Mouse (Mus musculus) intestine, embryonic 14.5 days (tissue): Measurements from ENCODE around the gene Nbea. TPM values are rescaled to one million over a fixed set of nuclear protein-coding genes. Genes with fewer than 3 reads are reported as not detected.

Experiments
- ATAC-seq: fragments of 200-750 bp; cut with Nextera tagmentation; replicated peaks from 2 replicates; pipeline ENCODE4 v1.8.0; 2017; ENCODE audit warnings: low read depth, moderate number of reproducible peaks, moderate TSS enrichment, moderate library complexity; ENCODE audit not compliant: low FRiP score, low TSS enrichment
- DNase-seq: peaks from one replicate; pipeline ENCODE4 v3.0.0-alpha.2; 2018; ENCODE audit warnings: low spot score
- H3K27ac ChIP-seq: fragments of 300-500 bp; sonication (generic); 2 replicates; pipeline ENCODE4 v1.5.1; 2014; ENCODE audit warnings: low read depth, mild to moderate bottlenecking, control low read depth
- H3K27me3 ChIP-seq: fragments of 300-500 bp; sonication (generic); replicated peaks from 2 replicates; pipeline ENCODE4 v1.6.1; 2014; ENCODE audit warnings: low read length, control low read depth; ENCODE audit not compliant: control insufficient read depth, insufficient read depth
- H3K36me3 ChIP-seq: fragments of 300-500 bp; sonication (generic); 2 replicates; pipeline ENCODE4 v1.6.1; 2014; ENCODE audit warnings: low read length, control low read depth; ENCODE audit not compliant: control insufficient read depth, insufficient read depth
- H3K4me1 ChIP-seq: fragments of 300-500 bp; sonication (generic); replicated peaks from 2 replicates; pipeline ENCODE4 v1.6.1; 2014; ENCODE audit warnings: low read length, control low read depth, mixed read lengths; ENCODE audit not compliant: control insufficient read depth, insufficient read depth
- H3K4me2 ChIP-seq: fragments of 300-500 bp; sonication (generic); 2 replicates; pipeline ENCODE4 v1.6.1; 2014; ENCODE audit warnings: low read length
- H3K4me3 ChIP-seq: fragments of 300-500 bp; sonication (generic); 2 replicates; pipeline ENCODE4 v1.5.1; 2014; ENCODE audit warnings: low read depth, low read length, control low read depth, mixed read lengths
- H3K9ac ChIP-seq: fragments of 300-500 bp; sonication (generic); 2 replicates; pipeline ENCODE4 v1.6.1; 2014; ENCODE audit warnings: mild to moderate bottlenecking, low read length
- H3K9me3 ChIP-seq: fragments of 300-500 bp; sonication (generic); 2 replicates; pipeline ENCODE4 v1.6.1; 2016; ENCODE audit warnings: low read length, control low read depth; ENCODE audit not compliant: control insufficient read depth
- WGBS: fragments of 180-500 bp; shearing (Covaris S2); extraction: QIAGEN DNeasy Blood & Tissue Kit; methylation state at CpG from one replicate; pipeline ENCODE4 v1.1.7; 2014; 5-methylcytosine and 5-hydroxymethylcytosine counted together
- polyA plus RNA-seq: library from polyadenylated mRNA; unstranded; fragments of >200 nt; fragmentation: Nextera tagmentation; extraction: Ambion mirVana; gene quantifications from 2 replicates; pipeline ENCODE4 v1.2.1, GENCODE M21; 2014

The Nbea gene
- polyA plus RNA-seq, 1 experiment from 2014 or later, result 18.7 TPM

DNA sequence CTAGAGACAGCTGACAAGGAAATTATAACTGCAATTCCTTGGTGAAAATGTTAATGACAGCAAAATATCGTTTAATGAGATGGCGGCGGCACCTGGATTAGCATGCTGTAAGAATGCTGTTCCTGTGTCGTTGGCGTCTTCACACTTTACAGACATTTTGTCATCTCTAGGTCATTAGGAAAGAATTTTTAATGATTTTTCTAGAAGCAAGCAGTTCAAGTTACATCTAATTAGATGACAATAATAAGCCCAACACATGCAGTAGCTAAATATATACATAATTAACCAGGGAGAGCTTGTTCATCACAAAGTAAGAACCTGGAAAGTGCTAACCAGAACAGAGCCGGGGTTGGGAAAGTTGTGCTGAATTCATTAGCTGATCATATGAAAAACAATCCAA lies 469.2 kb downstream of the Nbea start:
- Histone ChIP-seq H3K4me2 (no peak overlapping the region), H3K9ac (no peak overlapping the region), H3K36me3 (peaks cover 14% of the 10 kb centered on the region), H3K9me3 (no peaks in the 10 kb centered on the region), H3K27ac (no peak overlapping the region), H3K4me3 (no peak overlapping the region), H3K27me3 (no peaks in the 10 kb centered on the region), H3K4me1 (no peaks in the 10 kb centered on the region)
- no peak for ATAC-seq
- DNase-seq, result no peak
- WGBS, result 92% methylated on average over 6 of the region's 6 CpGs

DNA sequence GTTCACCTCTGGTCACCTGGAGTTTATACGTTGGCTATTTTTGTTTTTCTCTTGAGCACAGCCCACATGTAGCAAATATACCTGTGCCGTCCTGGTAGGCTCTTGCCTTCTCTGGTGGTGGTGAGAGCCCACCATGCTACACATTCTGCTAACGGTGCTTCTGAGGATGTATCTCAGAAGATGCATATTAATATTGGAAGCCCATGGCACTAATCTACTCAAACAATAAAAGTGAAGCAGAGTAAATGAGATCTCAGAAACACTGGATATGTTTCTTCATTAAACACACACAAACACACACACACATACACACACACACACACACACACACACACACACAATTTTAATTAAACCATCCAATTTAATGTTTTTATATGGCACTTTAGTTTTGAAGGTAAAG lies 469.6 kb downstream of the Nbea start:
- no peak for DNase-seq
- Histone ChIP-seq H3K9me3 (no peaks in the 10 kb centered on the region), H3K27me3 (no peaks in the 10 kb centered on the region), H3K4me1 (no peaks in the 10 kb centered on the region), H3K4me3 (no peak overlapping the region), H3K36me3 (peaks cover 14% of the 10 kb centered on the region), H3K27ac (no peak overlapping the region), H3K4me2 (no peak overlapping the region), H3K9ac (no peak overlapping the region)
- 85% methylated on average over 3 of the region's 3 CpGs for WGBS
- no peak for ATAC-seq

DNA sequence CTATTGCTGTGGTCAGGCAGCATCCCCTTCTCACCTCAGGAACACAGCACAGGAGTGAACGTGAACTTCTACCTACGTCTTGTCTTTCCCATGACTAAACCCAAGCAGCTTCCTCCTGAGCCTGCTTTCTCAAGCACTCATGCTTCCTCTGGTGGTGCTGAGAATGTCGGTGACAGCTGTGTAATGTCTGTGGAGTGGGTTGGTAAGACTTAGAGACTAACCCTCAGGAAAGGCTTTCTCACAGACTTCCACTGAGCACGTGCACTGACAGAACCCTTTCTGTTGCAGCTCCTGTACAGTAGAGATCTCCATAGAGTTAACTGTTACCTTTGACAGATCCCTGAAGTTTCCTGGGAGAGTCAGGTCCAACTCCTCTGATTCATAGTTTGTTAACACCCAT lies 473.2 kb downstream of the Nbea start:
- Histone ChIP-seq H3K9ac (no peak overlapping the region), H3K4me1 (no peaks in the 10 kb centered on the region), H3K9me3 (no peaks in the 10 kb centered on the region), H3K4me2 (no peak overlapping the region), H3K36me3 (peaks cover 11% of the 10 kb centered on the region), H3K4me3 (no peak overlapping the region), H3K27ac (no peak overlapping the region), H3K27me3 (no peaks in the 10 kb centered on the region)
- ATAC-seq (no peak), DNase-seq (no peak)
- 88% methylated on average over 4 of the region's 4 CpGs for WGBS

DNA sequence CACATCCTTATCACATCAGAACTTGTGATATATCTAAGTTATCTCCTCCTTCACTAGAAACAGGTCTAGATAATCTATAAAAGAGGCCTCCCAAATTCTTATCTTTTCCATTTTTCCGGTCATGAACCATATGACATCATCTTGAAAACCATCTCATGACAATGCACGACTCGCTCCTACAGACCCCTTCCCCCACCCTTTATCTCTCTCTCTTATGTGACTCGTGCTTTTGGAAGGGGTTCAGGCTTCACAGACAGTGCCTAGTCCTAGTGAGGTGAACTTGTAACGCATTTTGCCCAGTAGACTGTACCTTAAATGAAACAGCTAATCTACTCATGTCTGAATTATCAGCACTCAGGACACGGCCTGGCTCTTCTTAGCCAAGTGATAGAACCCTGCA lies 481.9 kb downstream of the Nbea start:
- WGBS, result 82% methylated on average over 6 of the region's 6 CpGs
- H3K9me3 ChIP-seq, result no peaks in the 10 kb centered on the region
- ATAC-seq (no peak), DNase-seq (no peak)
- H3K4me2 ChIP-seq, result no peak overlapping the region
- H3K4me3 ChIP-seq, result no peak overlapping the region
- H3K4me1 ChIP-seq, result no peaks in the 10 kb centered on the region
- no peaks in the 10 kb centered on the region for H3K27me3 ChIP-seq
- H3K36me3 ChIP-seq, result no peaks in the 10 kb centered on the region
- H3K9ac ChIP-seq, result no peak overlapping the region
- H3K27ac ChIP-seq, result no peak overlapping the region

DNA sequence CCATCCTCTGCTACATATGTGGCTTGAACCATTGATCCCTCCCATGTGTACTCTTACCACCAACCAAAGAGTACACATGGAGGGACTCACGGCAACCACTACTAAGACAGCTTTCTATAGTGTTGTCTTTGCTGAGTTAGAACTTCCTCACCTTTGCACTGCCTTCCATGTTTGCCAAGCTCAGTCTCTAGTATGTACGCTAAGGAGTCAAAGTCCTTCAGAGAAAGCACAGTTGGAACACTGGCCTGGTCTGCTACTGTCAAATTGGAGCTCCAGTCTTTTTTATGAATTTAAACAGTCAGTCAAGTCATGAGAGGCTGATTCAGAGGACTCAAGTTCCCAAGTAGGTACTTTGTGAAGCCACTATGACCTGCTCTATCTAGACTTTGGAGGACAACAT lies 486.3 kb downstream of the Nbea start:
- Histone ChIP-seq H3K4me2 (no peak overlapping the region), H3K27ac (no peak overlapping the region), H3K9ac (no peak overlapping the region), H3K36me3 (no peaks in the 10 kb centered on the region), H3K27me3 (no peaks in the 10 kb centered on the region), H3K4me1 (no peaks in the 10 kb centered on the region), H3K4me3 (no peak overlapping the region), H3K9me3 (no peaks in the 10 kb centered on the region)
- WGBS, result 91% methylated on average over 2 of the region's 2 CpGs
- DNase-seq (no peak), ATAC-seq (no peak)

DNA sequence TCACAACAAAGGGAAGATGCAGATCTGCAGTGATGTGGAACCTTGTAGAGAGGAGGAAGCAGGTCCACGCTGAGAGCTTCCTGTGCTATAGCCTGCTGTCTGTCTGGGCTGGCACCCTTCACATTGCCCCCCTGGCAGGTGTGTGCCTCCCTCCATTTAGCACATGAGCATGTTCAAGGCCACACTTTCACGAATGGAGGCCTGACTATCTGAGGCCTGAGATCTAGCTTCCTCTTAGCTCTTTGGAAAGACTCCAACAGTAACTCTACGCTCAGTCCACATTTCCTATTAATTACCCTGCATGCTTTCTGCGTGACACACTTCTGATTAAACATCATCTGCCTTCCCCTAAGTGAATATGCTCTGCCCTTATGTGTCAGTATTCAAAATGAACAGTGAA lies 490.4 kb downstream of the Nbea start:
- Histone ChIP-seq H3K27me3 (no peaks in the 10 kb centered on the region), H3K4me3 (no peak overlapping the region), H3K27ac (no peak overlapping the region), H3K9ac (no peak overlapping the region), H3K4me1 (peaks cover 1% of the 10 kb centered on the region; the same call in 1 of the 2 replicates), H3K9me3 (no peaks in the 10 kb centered on the region), H3K4me2 (no peak overlapping the region), H3K36me3 (no peaks in the 10 kb centered on the region)
- DNase-seq (no peak), ATAC-seq (no peak)
- 62% methylated on average over 4 of the region's 4 CpGs for WGBS

DNA sequence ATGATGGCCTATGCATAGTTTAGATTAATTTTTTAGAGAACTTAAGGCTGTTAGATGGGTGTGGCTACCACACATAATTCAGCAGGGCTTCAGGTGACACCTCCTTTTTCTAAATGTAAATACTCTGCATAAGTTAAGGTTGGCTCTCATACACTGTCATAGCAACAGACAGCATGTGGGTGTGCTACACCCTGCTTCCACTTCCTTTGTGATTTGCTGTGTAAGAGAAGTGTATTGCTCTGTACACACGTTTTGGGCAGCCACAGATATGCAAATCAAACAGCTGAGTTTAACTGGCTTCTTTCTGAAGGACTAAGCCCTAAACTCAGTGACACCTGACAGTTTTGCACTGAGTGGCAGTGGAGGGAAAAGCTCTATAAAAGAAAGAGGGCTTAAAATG lies 495.4 kb downstream of the Nbea start:
- ATAC-seq, result no peak
- no peak for DNase-seq
- Histone ChIP-seq H3K9ac (no peak overlapping the region), H3K9me3 (no peaks in the 10 kb centered on the region), H3K4me2 (no peak overlapping the region), H3K27me3 (no peaks in the 10 kb centered on the region), H3K36me3 (no peaks in the 10 kb centered on the region), H3K27ac (no peak overlapping the region), H3K4me1 (peaks cover 5% of the 10 kb centered on the region; the same call in 1 of the 2 replicates), H3K4me3 (no peak overlapping the region)
- WGBS, result 25% methylated on average over 1 of the region's 1 CpGs

DNA sequence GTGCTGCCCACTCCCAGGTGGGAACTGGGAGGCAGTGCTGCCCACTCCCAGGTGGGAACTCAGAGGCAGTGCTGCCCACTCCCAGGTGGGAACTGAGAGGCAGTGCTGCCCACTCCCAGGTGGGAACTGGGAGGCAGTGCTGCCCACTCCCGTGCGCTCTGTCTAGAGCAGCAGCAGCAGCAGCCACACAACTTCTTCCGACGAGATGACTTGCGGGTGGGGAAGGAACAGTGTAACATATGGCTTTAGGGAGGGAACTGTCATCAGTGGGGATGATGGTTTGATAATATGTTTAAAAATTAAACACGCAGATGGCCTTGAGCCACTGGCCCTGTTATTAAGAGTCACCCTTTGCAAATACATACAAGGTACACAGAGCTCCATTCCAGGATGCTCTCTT lies 496.5 kb downstream of the Nbea start:
- Histone ChIP-seq H3K27me3 (no peaks in the 10 kb centered on the region), H3K36me3 (no peaks in the 10 kb centered on the region), H3K27ac (no peak overlapping the region), H3K9me3 (no peaks in the 10 kb centered on the region), H3K9ac (no peak overlapping the region), H3K4me2 (no peak overlapping the region), H3K4me1 (peaks cover 5% of the 10 kb centered on the region; the same call in 1 of the 2 replicates), H3K4me3 (no peak overlapping the region)
- DNase-seq (no peak), ATAC-seq (no peak)
- 63% methylated on average over 6 of the region's 6 CpGs for WGBS

DNA sequence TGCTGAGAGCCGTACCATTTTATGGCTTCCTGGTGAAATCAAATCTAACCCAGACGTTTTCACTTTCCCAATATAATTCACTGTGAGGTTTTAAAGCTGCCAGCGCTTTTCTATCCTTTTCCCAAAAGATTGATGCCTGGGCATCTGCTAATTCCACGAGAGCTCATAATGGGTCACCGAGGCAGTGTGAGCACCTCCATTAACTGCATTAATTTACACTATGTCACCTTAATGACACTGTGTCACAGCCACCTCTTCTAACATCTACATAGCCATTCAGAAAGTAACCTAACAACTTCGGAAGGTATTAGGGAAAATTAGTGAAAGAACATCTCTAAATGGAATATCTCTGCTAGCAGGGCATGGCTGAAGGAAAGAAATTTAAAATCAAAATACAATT lies 497.9 kb downstream of the Nbea start:
- H3K9me3 ChIP-seq, result no peaks in the 10 kb centered on the region
- no peaks in the 10 kb centered on the region for H3K36me3 ChIP-seq
- no peak for ATAC-seq
- no peak overlapping the region for H3K27ac ChIP-seq
- peaks cover 5% of the 10 kb centered on the region; the same call in 1 of the 2 replicates for H3K4me1 ChIP-seq
- no peaks in the 10 kb centered on the region for H3K27me3 ChIP-seq
- 56% methylated on average over 6 of the region's 6 CpGs for WGBS
- H3K9ac ChIP-seq, result no peak overlapping the region
- no peak overlapping the region for H3K4me2 ChIP-seq
- no peak for DNase-seq
- H3K4me3 ChIP-seq, result no peak overlapping the region
